Mouse (Mus musculus): ENCODE measurements around the gene 1700011L22Rik.

GRCm38 (mm10) chr8:79239996-79240395 is 8.4 kb downstream of the 1700011L22Rik start:
- no peak for TF ChIP-seq POLR2A (IDR thresholded peaks at IDR 0.05; ENCODE audit: extremely low read depth, insufficient read depth, low read length)
- TF ChIP-seq CTCF (IDR thresholded peaks at IDR 0.05; ENCODE audit: extremely low read depth, insufficient read depth, low read length): no peak
